Mouse (Mus musculus) small intestine, adult 2 months (tissue): ENCODE results near the gene Map4k5.

Source experiments
- CTCF ChIP-seq: fragments of 200-500 bp; IDR thresholded peaks from 2 replicates; pipeline ENCODE4 v1.5.1; 2012; ENCODE audit warnings: low read depth, mild to moderate bottlenecking, control low read depth, inconsistent platforms, low read length, moderate library complexity, mixed read lengths; ENCODE audit not compliant: insufficient replicate concordance, insufficient read length; ENCODE audit errors: extremely low read depth
- POLR2A ChIP-seq: fragments of 200-500 bp; IDR thresholded peaks from 2 replicates; pipeline ENCODE4 v1.6.1; 2012; ENCODE audit warnings: low read depth, mild to moderate bottlenecking, control low read depth, inconsistent platforms, low read length, moderate library complexity

GRCm38 (mm10) chr12:69833982-69834604 is 58.9 kb downstream of the Map4k5 start:
- TF ChIP-seq CTCF (no peak), POLR2A (no peak)
